Mouse (Mus musculus) urinary bladder, postnatal 25 days (tissue): Measurements from ENCODE around the gene Usp26.

Experiments used
- DNase-seq: peaks from one replicate; pipeline ENCODE4 v3.0.0; 2022; ENCODE audit warnings: low spot score

The Usp26 gene

GRCm38 (mm10) chrX:51801133-51801532, at the start of gene Usp26:
TSS of gene Usp26 (minus strand) at chrX:51801233.
- no peak for DNase-seq

GRCm38 (mm10) chrX:51814466-51815247, 13.6 kb upstream of the Usp26 start:
- DNase-seq = no peak

DNA sequence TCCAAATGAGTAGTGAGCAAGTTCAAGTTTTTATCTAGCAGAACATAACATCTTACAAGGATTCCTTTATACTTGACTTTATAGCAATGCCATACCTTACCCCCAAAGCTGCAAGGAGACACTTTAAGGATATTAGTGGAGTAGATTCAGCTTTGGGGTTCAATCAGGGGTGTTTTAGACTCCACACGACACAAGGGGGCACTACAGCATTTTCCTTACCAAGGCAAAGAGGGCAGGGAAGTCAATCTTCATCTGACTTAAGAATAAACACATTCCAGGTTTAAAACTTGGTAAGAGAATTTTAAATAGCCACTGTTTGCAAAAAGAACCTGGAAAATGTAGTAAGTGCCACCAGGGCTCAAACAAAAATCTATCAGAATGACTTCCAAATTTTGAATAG, 33.6 kb downstream of the Usp26 start:
- peak; percentile 3 for DNase-seq

GRCm38 (mm10) chrX:51736450-51736849, 64.6 kb downstream of the Usp26 start:
- DNase-seq = peak; percentile 33

- DNase-seq = no peak
Observed at GRCm38 (mm10) chrX:51714086-51714745, 86.8 kb downstream of the Usp26 start.

GRCm38 (mm10) chrX:51712996-51713395, 88.0 kb downstream of the Usp26 start:
- DNase-seq = no peak
